Mouse (Mus musculus) MEL (cell line): Measurements from ENCODE around the gene Xiap.

ENCODE experiments used
- CHD2 ChIP-seq: IDR thresholded peaks from 2 replicates; pipeline ENCODE4 v1.6.1; 2011; ENCODE audit warnings: low read length, improper control_type of control experiment
- CTCF ChIP-seq, 3 experiments: IDR thresholded peaks in 2 of 3; conservative IDR thresholded peaks in 1 of 3; 2 replicates each; pipeline ENCODE4 v1.5.1; 2011 to 2012; ENCODE audit warnings: low read length in 3 of 3, low read depth in 2 of 3, mild to moderate bottlenecking in 2 of 3, improper control_type of control experiment in 1 of 3, inconsistent platforms in 1 of 3, mixed read lengths in 1 of 3, moderate library complexity in 1 of 3; ENCODE audit not compliant: control insufficient read depth in 1 of 3, insufficient read depth in 1 of 3, poor library complexity in 1 of 3, severe bottlenecking in 1 of 3
- EP300 ChIP-seq, 2 experiments: IDR thresholded peaks; 2 replicates each; pipeline ENCODE4 v1.6.1; 2011; ENCODE audit warnings: improper control_type of control experiment in 2 of 2, low read length in 2 of 2, low read depth in 1 of 2, mild to moderate bottlenecking in 1 of 2
- MEF2A ChIP-seq: IDR thresholded peaks from 2 replicates; pipeline ENCODE4 v1.6.1; 2014; ENCODE audit warnings: low read depth, mild to moderate bottlenecking, inconsistent platforms, low read length, improper control_type of control experiment; ENCODE audit not compliant: poor library complexity, insufficient replicate concordance, severe bottlenecking; ENCODE audit errors: extremely low read depth
- NRF1 ChIP-seq: IDR thresholded peaks from 2 replicates; pipeline ENCODE4 v1.6.1; 2014; ENCODE audit warnings: low read depth, mild to moderate bottlenecking, inconsistent platforms, low read length, improper control_type of control experiment, moderate library complexity; ENCODE audit not compliant: poor library complexity, insufficient read depth, severe bottlenecking
- ZC3H11A ChIP-seq: IDR thresholded peaks from 2 replicates; pipeline ENCODE4 v1.6.1; 2012; ENCODE audit warnings: low read depth, mild to moderate bottlenecking, inconsistent platforms, low read length, improper control_type of control experiment

DNA sequence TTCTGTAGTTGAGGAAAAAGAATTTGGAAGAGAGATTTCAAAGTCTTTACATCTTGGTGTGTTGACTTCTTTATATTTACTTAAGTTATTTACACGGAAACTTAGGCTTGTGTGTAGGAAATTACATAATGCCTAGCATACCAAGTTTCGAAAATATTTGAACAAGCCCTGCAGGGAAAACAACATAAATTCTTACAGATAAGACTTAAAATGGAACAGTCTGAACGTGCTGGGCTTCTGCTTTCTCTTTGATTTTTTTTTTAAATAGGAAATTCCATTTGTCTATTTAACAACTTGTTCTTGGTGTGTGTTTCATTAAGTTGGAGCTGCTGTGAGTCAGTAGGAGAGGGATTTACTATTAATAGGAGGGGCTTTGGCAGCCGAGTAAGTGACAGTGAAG is 93.6 kb downstream of the Xiap start:
- no peak for TF ChIP-seq ZC3H11A
- TF ChIP-seq CTCF (IDR thresholded peaks at IDR 0.05 in 2 of 3, conservative IDR thresholded peaks at IDR 0.05 in 1 of 3; ENCODE audit: control insufficient read depth in 1 of 3, insufficient read depth in 1 of 3, low read depth in 2 of 3, low read length in 3 of 3, poor library complexity in 1 of 3, severe bottlenecking in 1 of 3) = no peak
- no peak for TF ChIP-seq CHD2
- TF ChIP-seq NRF1 = no peak
- TF ChIP-seq EP300 (IDR thresholded peaks at IDR 0.05; ENCODE audit: low read depth in 1 of 2, low read length in 2 of 2) = no peak
- TF ChIP-seq MEF2A = no peak
